Mouse (Mus musculus) kidney, postnatal 36 days (tissue): ENCODE results near the gene Aph1c.
A peak's percentile ranks its signal among the peaks of the same experiment; 100 is the strongest.
"Not testable (repeated sequence)": the region's sequence is repeated elsewhere in the genome, so short reads cannot be mapped to it uniquely, and the experiment has no call there.

ENCODE experiments used
- DNase-seq, 2 experiments: peaks; one replicate each; pipeline ENCODE4 v3.0.0; 2021 to 2022; ENCODE audit warnings: mixed read lengths in 2 of 2

Aph1c gene

GRCm38 (mm10) chr9:66832366-66832908 lies 2.1 kb downstream of the Aph1c start:
- peak; percentile 21 to 31 for DNase-seq

- DNase-seq: peak; percentile 48 to 51
Measured at GRCm38 (mm10) chr9:66825990-66826389, 8.5 kb downstream of the Aph1c start.

DNA sequence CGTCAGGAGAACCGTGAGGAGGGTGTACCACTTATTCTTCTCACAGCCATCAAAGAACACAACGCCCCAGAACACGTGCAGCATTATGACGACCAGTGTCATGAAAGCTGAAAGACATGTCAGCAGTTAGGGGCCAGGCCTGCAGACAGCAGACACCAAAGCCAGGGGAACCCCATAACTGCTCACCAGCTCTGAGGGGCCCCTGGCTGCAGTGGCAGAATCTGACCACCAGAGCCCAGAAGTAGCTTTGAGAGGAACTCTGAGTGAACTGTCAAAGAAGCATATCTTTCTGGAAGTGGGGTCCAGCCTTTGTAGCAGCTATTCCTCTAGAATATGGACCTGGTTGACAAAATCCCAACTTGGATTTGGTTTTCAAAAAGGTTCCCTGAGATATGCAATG lies 12.3 kb downstream of the Aph1c start:
- not testable (repeated sequence) for DNase-seq

- no peak for DNase-seq
Measured at GRCm38 (mm10) chr9:66820996-66821395, 13.5 kb downstream of the Aph1c start.

- no peak for DNase-seq
Measured at GRCm38 (mm10) chr9:66813392-66813791, 21.1 kb downstream of the Aph1c start.

DNA sequence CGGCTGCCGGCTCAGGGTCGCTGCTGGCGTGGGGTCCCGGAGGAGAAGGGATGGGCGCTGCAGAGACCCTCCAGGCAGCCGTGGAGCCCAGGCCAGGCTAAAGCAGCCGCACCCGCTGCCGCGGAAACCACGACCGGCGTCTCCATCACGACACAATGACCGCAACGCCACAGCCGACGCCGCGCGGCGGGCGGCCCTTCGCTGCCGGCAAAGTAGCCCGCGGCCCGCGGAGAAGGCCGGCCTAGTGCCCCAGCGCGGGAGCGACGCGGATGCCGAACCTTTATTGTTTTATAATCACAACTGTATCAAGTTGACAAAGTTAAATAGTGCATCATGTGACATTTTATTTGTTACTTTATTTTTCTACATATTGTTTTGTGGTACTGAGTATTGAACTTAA lies 28.6 kb downstream of the Aph1c start:
- not testable (repeated sequence) for DNase-seq

DNA sequence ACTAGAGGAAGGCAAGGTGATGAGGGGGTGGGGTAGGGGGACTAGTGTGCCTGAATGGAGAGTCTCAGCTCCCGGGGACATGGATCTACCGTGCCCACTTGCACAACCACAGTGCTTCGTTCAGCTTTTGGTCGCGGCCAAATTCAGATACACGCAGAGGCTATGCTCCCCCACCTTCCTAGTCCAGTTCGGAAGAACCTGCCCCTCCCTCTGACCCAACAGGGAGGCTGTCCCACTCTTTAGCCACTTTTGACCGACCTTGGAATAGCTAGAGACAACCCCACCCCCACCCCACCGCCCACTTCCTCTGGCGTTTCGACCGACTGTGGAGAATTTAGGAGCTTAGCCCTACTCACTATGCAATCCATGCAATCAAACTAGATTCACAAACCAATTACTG lies 32.6 kb downstream of the Aph1c start:
- no peak for DNase-seq

- DNase-seq: no peak
Measured at GRCm38 (mm10) chr9:66796739-66797138, 37.8 kb downstream of the Aph1c start, which contains the start of gene Gm10647. Gene Gm10647 (plus strand): TSS chr9:66797039.

- DNase-seq: peak; percentile 98
Measured at GRCm38 (mm10) chr9:66795464-66796324, 38.8 kb downstream of the Aph1c start, which contains the start of gene Aph1b. Gene Aph1b (minus strand): TSS chr9:66795490.

DNA sequence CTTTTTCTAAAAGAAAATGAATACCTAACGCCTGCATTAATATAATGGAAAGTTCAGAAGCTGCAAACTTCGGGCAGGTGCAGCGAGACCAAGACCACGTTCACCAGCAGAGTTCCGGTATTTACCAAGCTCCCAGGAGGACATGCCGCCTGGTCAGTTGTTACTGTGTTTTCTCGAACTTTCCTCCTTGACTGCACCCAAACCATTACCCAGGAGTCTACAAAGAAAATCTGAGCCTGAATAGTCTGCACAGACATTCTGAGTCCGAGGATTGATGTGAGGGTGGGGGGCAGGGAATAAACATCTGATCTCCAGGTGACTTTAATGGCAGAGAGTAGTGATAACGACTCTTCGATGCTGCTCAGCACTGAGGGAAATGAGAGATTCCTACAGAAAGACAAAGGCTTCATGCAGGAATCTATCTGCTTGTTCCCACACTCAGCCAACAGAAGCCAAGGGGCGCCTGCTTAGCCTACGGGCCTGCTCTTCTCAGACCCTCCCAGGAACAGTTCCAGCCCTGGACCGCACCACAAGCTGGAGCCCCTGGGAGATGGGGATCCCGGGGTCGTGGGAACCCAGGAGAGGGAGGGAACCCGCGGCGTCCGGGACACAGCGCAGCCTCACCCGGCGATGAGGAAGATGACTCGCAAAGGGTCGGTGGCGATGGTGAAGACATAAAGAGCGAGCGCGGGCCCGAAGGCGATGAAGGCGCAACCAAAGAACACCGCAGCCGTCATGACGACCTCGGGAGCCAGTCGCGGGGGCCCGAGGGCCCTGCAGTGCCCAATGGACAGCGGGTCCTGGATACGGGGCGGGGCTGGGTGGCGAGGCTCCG lies 39.7 kb downstream of the Aph1c start:
- DNase-seq: peak in 1 of 2 experiments; percentile 34

GRCm38 (mm10) chr9:66787821-66788220 lies 46.7 kb downstream of the Aph1c start:
- DNase-seq: peak; percentile 23 to 63

GRCm38 (mm10) chr9:66784552-66784951 lies 50.0 kb downstream of the Aph1c start:
- DNase-seq: peak in 1 of 2 experiments; percentile 36

DNA sequence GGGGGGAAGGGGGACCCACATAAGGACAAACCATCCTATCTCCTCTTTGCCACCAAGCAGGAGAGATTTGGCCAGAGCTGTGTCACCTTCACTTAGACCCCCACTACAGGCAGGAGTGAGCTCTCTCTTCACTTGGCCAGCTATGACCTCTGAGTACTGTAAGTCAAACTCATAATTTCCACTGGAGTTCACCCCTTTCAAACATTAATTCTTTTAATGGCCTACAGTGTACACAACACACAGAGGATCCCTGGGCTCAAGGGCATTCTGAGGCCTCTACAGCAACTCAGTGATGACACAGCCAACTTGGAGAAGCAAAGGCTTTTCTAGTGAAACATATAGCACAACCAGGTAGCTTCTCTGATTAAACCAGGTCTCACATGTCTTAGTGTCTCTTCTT lies 63.8 kb downstream of the Aph1c start:
- peak; percentile 44 to 76 for DNase-seq

DNA sequence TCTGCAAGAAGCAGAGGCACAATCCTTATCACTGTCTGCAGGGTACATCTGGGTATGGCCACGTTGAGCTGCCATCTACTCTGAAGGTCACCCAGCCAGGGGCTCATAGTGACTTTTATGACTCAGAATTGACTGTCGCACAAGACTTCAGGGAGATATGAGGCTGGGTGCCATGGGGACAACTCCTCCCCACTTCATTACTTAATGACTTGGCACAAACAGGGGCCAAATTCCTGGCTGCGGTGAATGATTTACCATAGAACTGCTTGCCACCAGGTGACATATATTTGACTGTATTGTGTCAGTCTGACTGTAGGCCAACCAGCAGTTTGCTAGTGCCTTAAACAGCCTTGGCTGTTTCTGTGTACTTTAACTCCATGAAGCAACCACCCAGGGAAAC lies 65.3 kb downstream of the Aph1c start:
- peak; percentile 82 to 91 for DNase-seq

GRCm38 (mm10) chr9:66768721-66769120 lies 65.8 kb downstream of the Aph1c start:
- peak; percentile 58 to 67 for DNase-seq
